Mouse (Mus musculus) kidney, postnatal 0 days (tissue): ENCODE measurements around the gene Prkar1a. TPM values are rescaled to one million over a fixed set of nuclear protein-coding genes. Genes with fewer than 3 reads are reported as not detected.

Experiments used
- ATAC-seq: fragments of 200-750 bp; cut with Nextera tagmentation; replicated peaks from 2 replicates; pipeline ENCODE4 v1.8.0; 2017; ENCODE audit warnings: low read depth, moderate number of reproducible peaks, moderate TSS enrichment, moderate library complexity; ENCODE audit not compliant: low FRiP score
- DNase-seq: peaks from one replicate; pipeline ENCODE4 v3.0.0-alpha.2; 2016; ENCODE audit warnings: low spot score
- H3K27ac ChIP-seq: fragments of 300-500 bp; sonication (generic); 2 replicates; pipeline ENCODE4 v1.5.1; 2014; ENCODE audit warnings: mild to moderate bottlenecking
- H3K27me3 ChIP-seq: fragments of 300-500 bp; sonication (generic); 2 replicates; pipeline ENCODE4 v1.6.1; 2014; ENCODE audit warnings: low read length, mixed read lengths; ENCODE audit not compliant: insufficient read depth
- H3K36me3 ChIP-seq: fragments of 300-500 bp; sonication (generic); 2 replicates; pipeline ENCODE4 v1.6.1; 2014; ENCODE audit warnings: low read length, mixed read lengths; ENCODE audit not compliant: insufficient read depth
- H3K4me1 ChIP-seq: fragments of 300-500 bp; sonication (generic); replicated peaks from 2 replicates; pipeline ENCODE4 v1.6.1; 2014; ENCODE audit warnings: antibody characterized with exemption, low read length, mixed read lengths; ENCODE audit not compliant: insufficient read depth
- H3K4me2 ChIP-seq: fragments of 300-500 bp; sonication (generic); 2 replicates; pipeline ENCODE4 v1.6.1; 2014; ENCODE audit warnings: mild to moderate bottlenecking, low read length, moderate library complexity, mixed read lengths
- H3K4me3 ChIP-seq: fragments of 300-500 bp; sonication (generic); replicated peaks from 2 replicates; pipeline ENCODE4 v1.5.1; 2014; ENCODE audit warnings: low read depth, low read length
- H3K9ac ChIP-seq: fragments of 300-500 bp; sonication (generic); 2 replicates; pipeline ENCODE4 v1.6.1; 2014; ENCODE audit warnings: low read depth, low read length
- H3K9me3 ChIP-seq: fragments of 300-500 bp; sonication (generic); replicated peaks from 2 replicates; pipeline ENCODE4 v1.6.1; 2016; ENCODE audit warnings: low read length, inconsistent platforms, mixed read lengths
- CTCF ChIP-seq: IDR thresholded peaks from 2 replicates; pipeline ENCODE4 v1.5.1; 2016; ENCODE audit warnings: antibody characterized with exemption, low read depth, mild to moderate bottlenecking, moderate library complexity
- WGBS: fragments of 180-500 bp; shearing (Covaris S2); extraction: QIAGEN DNeasy Blood & Tissue Kit; methylation state at CpG from one replicate; pipeline ENCODE4 v1.1.7; 2014; 5-methylcytosine and 5-hydroxymethylcytosine counted together
- polyA plus RNA-seq: library from polyadenylated mRNA; unstranded; fragments of >200 nt; fragmentation: Nextera tagmentation; extraction: Ambion mirVana; gene quantifications from 2 replicates; pipeline ENCODE4 v1.2.1, GENCODE M21; 2015

The Prkar1a gene
- polyA plus RNA-seq: 340 and 372 TPM in 2 replicates

- no peak for ATAC-seq
- Histone ChIP-seq H3K36me3 (peaks cover 4% of the 10 kb centered on the region; the same call in 1 of the 2 replicates), H3K27ac (peak within 1 kb of the TSS; percentile 98), H3K9me3 (no peaks in the 10 kb centered on the region), H3K4me3 (peak within 1 kb of the TSS; percentile 97), H3K27me3 (no peaks in the 10 kb centered on the region), H3K4me2 (peak within 1 kb of the TSS; percentile 70), H3K9ac (peak within 1 kb of the TSS; percentile 97; the same call in 1 of the 2 replicates), H3K4me1 (peaks cover 26% of the 10 kb centered on the region)
- WGBS: 24% methylated on average over 8 of the region's 8 CpGs
- DNase-seq: peak; percentile 27
- no peak for TF ChIP-seq CTCF
Observed at GRCm38 (mm10) chr11:109649206-109649605, at the start of gene Prkar1a. TSS of gene Prkar1a (plus strand) at chr11:109649405.

- Histone ChIP-seq H3K36me3 (peaks cover 10% of the 10 kb centered on the region; the same call in 1 of the 2 replicates), H3K4me2 (no peak overlapping the region), H3K4me1 (peaks cover 8% of the 10 kb centered on the region; the same call in 1 of the 2 replicates), H3K4me3 (no peak overlapping the region), H3K9me3 (no peaks in the 10 kb centered on the region), H3K9ac (no peak overlapping the region), H3K27me3 (no peaks in the 10 kb centered on the region), H3K27ac (no peak overlapping the region)
- ATAC-seq (no peak), DNase-seq (no peak)
- 89% methylated on average over 6 of the region's 6 CpGs for WGBS
- no peak for TF ChIP-seq CTCF
Observed at GRCm38 (mm10) chr11:109607600-109607999, 41.6 kb upstream of the Prkar1a start.

- Histone ChIP-seq H3K9ac (no peak overlapping the region), H3K4me1 (peaks cover 8% of the 10 kb centered on the region; the same call in 1 of the 2 replicates), H3K4me2 (peak overlapping the region; percentile 68; the same call in 1 of the 2 replicates), H3K4me3 (no peak overlapping the region), H3K9me3 (no peaks in the 10 kb centered on the region), H3K27me3 (no peaks in the 10 kb centered on the region), H3K36me3 (no peaks in the 10 kb centered on the region), H3K27ac (no peak overlapping the region)
- WGBS: 33% methylated on average over 6 of the region's 6 CpGs
- TF ChIP-seq CTCF: no peak
- peak; percentile 38 for DNase-seq
- ATAC-seq: no peak
Observed at GRCm38 (mm10) chr11:109608976-109609625, 40.1 kb upstream of the Prkar1a start.

GRCm38 (mm10) chr11:109610046-109610794, 39.0 kb upstream of the Prkar1a start:
- H3K9me3 ChIP-seq: no peaks in the 10 kb centered on the region
- H3K36me3 ChIP-seq: no peaks in the 10 kb centered on the region
- peak overlapping the region; percentile 68 for H3K4me2 ChIP-seq
- peaks cover 8% of the 10 kb centered on the region; the same call in 1 of the 2 replicates for H3K4me1 ChIP-seq
- H3K27me3 ChIP-seq: no peaks in the 10 kb centered on the region
- 18% methylated on average over 9 of the region's 9 CpGs for WGBS
- H3K9ac ChIP-seq: peak overlapping the region; percentile 78
- H3K27ac ChIP-seq: peak overlapping the region; percentile 89
- peak overlapping the region; percentile 65 for H3K4me3 ChIP-seq
- DNase-seq (peak; percentile 36), ATAC-seq (no peak)
- TF ChIP-seq CTCF: no peak

DNA sequence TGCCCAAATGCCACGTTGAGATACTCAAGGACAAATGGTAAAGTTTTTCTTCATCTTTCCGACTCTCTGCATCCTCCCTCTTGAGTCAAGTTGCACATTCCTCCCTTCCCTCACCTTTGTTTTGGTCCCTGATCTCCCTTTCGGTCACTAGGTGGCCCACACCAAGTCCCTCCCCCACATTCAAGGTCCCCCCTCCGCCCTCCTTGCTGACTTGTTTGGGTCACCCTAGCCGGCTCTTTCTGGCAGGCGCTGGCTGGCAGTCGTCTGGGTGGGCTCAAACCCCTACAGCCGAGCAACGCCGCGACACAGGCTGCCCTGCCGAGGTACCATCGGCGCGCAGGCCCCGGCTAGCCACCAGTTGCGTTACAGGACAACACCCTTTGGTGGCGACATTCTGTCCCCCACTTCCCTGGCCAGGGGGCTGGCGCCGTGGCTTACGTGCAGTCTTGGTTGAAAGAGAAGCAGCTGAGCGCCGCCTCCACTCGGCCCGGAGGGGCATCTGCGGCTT, 38.4 kb upstream of the Prkar1a start:
- Histone ChIP-seq H3K9ac (peak overlapping the region; percentile 78), H3K36me3 (no peaks in the 10 kb centered on the region), H3K27ac (peak overlapping the region; percentile 89), H3K4me1 (peaks cover 8% of the 10 kb centered on the region; the same call in 1 of the 2 replicates), H3K9me3 (no peaks in the 10 kb centered on the region), H3K4me3 (peak overlapping the region; percentile 65), H3K27me3 (no peaks in the 10 kb centered on the region), H3K4me2 (peak overlapping the region; percentile 68)
- WGBS: under 1% methylated on average over 26 of the region's 26 CpGs
- peak; percentile 71 for DNase-seq
- peak; percentile 44 for TF ChIP-seq CTCF
- ATAC-seq: no peak; the same call in 1 of the 2 replicates
